8 mouse cellular contexts compared by ENCODE assay signal in the genomic region with DNA sequence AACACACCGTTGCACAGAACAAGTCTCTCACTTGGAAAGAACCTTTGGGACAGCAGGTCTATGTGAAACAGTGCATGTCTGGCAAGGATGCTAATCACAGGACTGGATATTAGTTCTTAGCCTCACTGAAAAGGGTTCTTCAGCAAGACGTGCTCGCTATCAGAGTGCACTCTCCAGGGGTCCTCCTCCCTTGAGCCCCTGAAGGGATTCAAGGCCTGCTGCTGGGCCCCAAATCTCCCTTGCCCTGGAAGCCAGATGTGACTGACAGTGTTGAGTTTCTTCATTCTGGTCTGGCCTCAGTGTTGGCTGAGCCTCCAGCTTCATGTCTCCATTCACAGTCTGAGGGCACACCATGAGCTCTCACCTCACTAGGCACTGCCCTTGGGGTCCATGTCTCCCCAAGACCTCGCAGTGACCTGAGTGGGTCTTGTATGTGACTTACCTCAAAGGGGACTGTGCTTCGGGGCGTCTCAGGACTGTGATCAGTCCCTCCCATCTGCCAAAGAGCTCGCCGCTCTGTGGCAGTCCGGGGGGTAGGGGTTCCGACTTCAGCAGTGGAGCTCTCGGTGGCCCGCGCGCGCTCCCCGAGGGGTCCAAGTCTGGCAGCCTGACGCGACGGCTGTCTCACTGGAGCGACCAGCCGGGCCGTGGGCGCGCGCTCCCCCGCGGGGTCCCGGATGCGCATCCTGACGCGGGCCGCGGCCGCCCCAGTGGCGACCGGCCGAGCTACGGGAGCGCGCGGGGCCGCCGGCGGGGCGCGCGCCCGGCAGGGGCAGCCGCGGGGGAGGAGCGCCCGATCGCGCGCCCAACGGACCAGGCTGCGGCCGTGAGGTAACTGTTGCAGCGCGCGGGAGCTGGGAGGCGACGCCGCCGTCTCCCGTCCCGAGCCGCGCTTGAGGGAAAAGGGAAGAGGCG. TPM values are rescaled to one million over a fixed set of nuclear protein-coding genes. Genes with fewer than 3 reads are reported as not detected.
DNase-seq lines count a peak whose midpoint lies in the region; ATAC-seq and TF ChIP-seq lines count a peak whose summit lies in the region.

Pde3b (plus strand) TSS at position 861 of the 915 bp plus-strand sequence.

- no peak for TF ChIP-seq CTCF in C2C12 (IDR thresholded peaks at IDR 0.05; ENCODE audit: control insufficient read depth, insufficient read depth, insufficient read length)
- TF ChIP-seq CTCF in embryonic fibroblast, embryonic 13.5 days (IDR thresholded peaks at IDR 0.05; ENCODE audit: borderline replicate concordance, insufficient read depth, low read length), result no peak
- no peak for TF ChIP-seq CTCF in kidney, postnatal 0 days (IDR thresholded peaks at IDR 0.05; ENCODE audit: low read depth)

- H3K27me3 ChIP-seq in C2C12 (ENCODE audit: control insufficient read depth, insufficient read depth, insufficient read length) (no peaks in the 10 kb centered on the region), myocyte (ENCODE audit: control insufficient read depth, insufficient read depth, insufficient read length) (no peaks in the 10 kb centered on the region)
- H3K27me3 ChIP-seq in heart, embryonic 13.5 days (replicated peaks), result no peaks in the 10 kb centered on the region
- H3K27me3 ChIP-seq in kidney, postnatal 0 days (ENCODE audit: insufficient read depth, low read length), result no peaks in the 10 kb centered on the region
- H3K27me3 ChIP-seq in liver, embryonic 12.5 days (replicated peaks), result peaks cover 27% of the 10 kb centered on the region
- H3K27me3 ChIP-seq in stomach, embryonic 16.5 days (ENCODE audit: control insufficient read depth, insufficient read depth, low read length), result no peaks in the 10 kb centered on the region

- H3ac ChIP-seq in C2C12 (ENCODE audit: control insufficient read depth, insufficient read length, low read depth), result peak within 1 kb of the TSS; percentile 81
- H3ac ChIP-seq in myocyte (ENCODE audit: control insufficient read depth, insufficient read length), result peak within 1 kb of the TSS; percentile 98

- 2% methylated on average over 52 of the region's 70 CpGs for WGBS in heart, embryonic 13.5 days
- 2% methylated on average over 59 of the region's 70 CpGs for WGBS in kidney, postnatal 0 days
- WGBS in liver, embryonic 12.5 days (ENCODE audit: insufficient replicate concordance), result 2% methylated on average over 67 of the region's 70 CpGs
- WGBS in stomach, embryonic 16.5 days, result 3% methylated on average over 66 of the region's 70 CpGs

- TF ChIP-seq POLR2A in embryonic fibroblast, embryonic 13.5 days (IDR thresholded peaks at IDR 0.05; ENCODE audit: low read depth, low read length), result no peak
- peak; percentile 86 for TF ChIP-seq POLR2A in myocyte (IDR thresholded peaks at IDR 0.05; ENCODE audit: insufficient read length, low read depth)

- H3K79me2 ChIP-seq in C2C12 (ENCODE audit: control insufficient read depth, insufficient read depth) (no peaks in the 10 kb centered on the region), myocyte (ENCODE audit: control insufficient read depth, insufficient read depth) (peaks cover 21% of the 10 kb centered on the region)

- H3K27ac ChIP-seq in embryonic fibroblast, embryonic 13.5 days (ENCODE audit: insufficient read depth, low read length), result no peak within 1 kb of the TSS
- H3K27ac ChIP-seq in heart, embryonic 13.5 days (replicated peaks), result peak within 1 kb of the TSS; percentile 81
- H3K27ac ChIP-seq in kidney, postnatal 0 days, result peak within 1 kb of the TSS; percentile 68
- peak within 1 kb of the TSS; percentile 69 for H3K27ac ChIP-seq in liver, embryonic 12.5 days
- H3K27ac ChIP-seq in stomach, embryonic 16.5 days (ENCODE audit: low read length), result peak within 1 kb of the TSS; percentile 80

- H3K9me3 ChIP-seq in heart, embryonic 13.5 days, result no peaks in the 10 kb centered on the region
- H3K9me3 ChIP-seq in kidney, postnatal 0 days (replicated peaks; ENCODE audit: low read length), result no peaks in the 10 kb centered on the region
- H3K9me3 ChIP-seq in liver, embryonic 12.5 days (replicated peaks), result no peaks in the 10 kb centered on the region
- H3K9me3 ChIP-seq in stomach, embryonic 16.5 days (replicated peaks; ENCODE audit: control insufficient read depth, low read length), result no peaks in the 10 kb centered on the region

- peak; percentile 75 for ATAC-seq in heart, embryonic 13.5 days (ENCODE audit: extremely low read depth, insufficient number of reproducible peaks, low FRiP score, low TSS enrichment)
- ATAC-seq in kidney, postnatal 0 days (replicated peaks; ENCODE audit: low FRiP score, low read depth), result peak; percentile 80
- peak; percentile 81 for ATAC-seq in liver, embryonic 12.5 days
- ATAC-seq in stomach, embryonic 16.5 days (ENCODE audit: insufficient read depth, low FRiP score), result peak; percentile 87

- H3K4me2 ChIP-seq in heart, embryonic 13.5 days, result peak within 1 kb of the TSS; percentile 80
- H3K4me2 ChIP-seq in kidney, postnatal 0 days (ENCODE audit: low read length), result peak within 1 kb of the TSS; percentile 99
- H3K4me2 ChIP-seq in liver, embryonic 12.5 days, result peak within 1 kb of the TSS; percentile 96
- H3K4me2 ChIP-seq in myocyte (ENCODE audit: low read depth), result peak within 1 kb of the TSS; percentile 75
- peak within 1 kb of the TSS; percentile 91 for H3K4me2 ChIP-seq in stomach, embryonic 16.5 days (ENCODE audit: low read depth, low read length)

- H3K4me3 ChIP-seq in C2C12 (ENCODE audit: insufficient read depth, poor library complexity, severe bottlenecking), result peak within 1 kb of the TSS; percentile 34
- H3K4me3 ChIP-seq in embryonic fibroblast, embryonic 13.5 days (ENCODE audit: insufficient read depth, low read length), result peak within 1 kb of the TSS; percentile 61
- H3K4me3 ChIP-seq in heart, embryonic 13.5 days, result peak within 1 kb of the TSS; percentile 93
- peak within 1 kb of the TSS; percentile 87 for H3K4me3 ChIP-seq in kidney, postnatal 0 days (replicated peaks; ENCODE audit: low read depth, low read length)
- H3K4me3 ChIP-seq in liver, embryonic 12.5 days, result peak within 1 kb of the TSS; percentile 77
- H3K4me3 ChIP-seq in myocyte, result peak within 1 kb of the TSS; percentile 49
- H3K4me3 ChIP-seq in stomach, embryonic 16.5 days (replicated peaks; ENCODE audit: low read length), result peak within 1 kb of the TSS; percentile 84

- H3K4me1 ChIP-seq in embryonic fibroblast, embryonic 13.5 days (ENCODE audit: control insufficient read depth, insufficient read depth, low read length), result no peaks in the 10 kb centered on the region
- peaks cover 18% of the 10 kb centered on the region for H3K4me1 ChIP-seq in heart, embryonic 13.5 days
- H3K4me1 ChIP-seq in kidney, postnatal 0 days (replicated peaks; ENCODE audit: insufficient read depth, low read length), result 0 out of 2 replicates have a peak, but pooled peaks cover 2% of the 10 kb centered on the region
- H3K4me1 ChIP-seq in liver, embryonic 12.5 days, result peaks cover 19% of the 10 kb centered on the region; the same call in 1 of the 2 replicates
- H3K4me1 ChIP-seq in stomach, embryonic 16.5 days (ENCODE audit: control insufficient read depth, insufficient read depth, low read length), result no peaks in the 10 kb centered on the region; the same call in 1 of the 2 replicates

- no peaks in the 10 kb centered on the region for H3K36me3 ChIP-seq in C2C12 (ENCODE audit: control insufficient read depth, insufficient read depth)
- H3K36me3 ChIP-seq in heart, embryonic 13.5 days, result no peaks in the 10 kb centered on the region
- no peaks in the 10 kb centered on the region for H3K36me3 ChIP-seq in kidney, postnatal 0 days (ENCODE audit: insufficient read depth, low read length)
- no peaks in the 10 kb centered on the region for H3K36me3 ChIP-seq in liver, embryonic 12.5 days
- no peaks in the 10 kb centered on the region for H3K36me3 ChIP-seq in myocyte (ENCODE audit: control insufficient read depth, insufficient read depth)
- no peaks in the 10 kb centered on the region for H3K36me3 ChIP-seq in stomach, embryonic 16.5 days (ENCODE audit: control insufficient read depth, insufficient read depth, low read length)

- peak; percentile 73 to 79 for DNase-seq in adrenal gland, postnatal 36 days
- DNase-seq in kidney, postnatal 0 days (ENCODE audit: low spot score), result peak; percentile 61

- H3K79me3 ChIP-seq in C2C12 (ENCODE audit: low read depth), result no peaks in the 10 kb centered on the region

- peak within 1 kb of the TSS; percentile 95 for H3K9ac ChIP-seq in heart, embryonic 13.5 days
- peak within 1 kb of the TSS; percentile 82 for H3K9ac ChIP-seq in kidney, postnatal 0 days (ENCODE audit: low read depth, low read length)
- H3K9ac ChIP-seq in liver, embryonic 12.5 days, result peak within 1 kb of the TSS; percentile 81
- H3K9ac ChIP-seq in stomach, embryonic 16.5 days (ENCODE audit: low read length), result peak within 1 kb of the TSS; percentile 87

TF ChIP-seq in C2C12, 6 proteins besides CTCF, POLR2A, EP300 and RAD21:
- no peak for TF ChIP-seq MYOD1 (IDR thresholded peaks at IDR 0.05; ENCODE audit: control insufficient read depth, insufficient read length, low read depth)
TF ChIP-seq in C2C12: peak in this region for 0.

TF ChIP-seq in myocyte, 11 proteins besides CTCF, POLR2A, EP300 and RAD21:
- peak; percentile 59 for TF ChIP-seq POLR2AphosphoS2 (IDR thresholded peaks at IDR 0.05; ENCODE audit: insufficient read length, low read depth)
- TF ChIP-seq CEBPB (IDR thresholded peaks at IDR 0.05; ENCODE audit: insufficient read depth, poor library complexity, severe bottlenecking), result no peak
- TF ChIP-seq E2F4 (IDR thresholded peaks at IDR 0.05; ENCODE audit: insufficient read depth), result no peak
- no peak for TF ChIP-seq MAX (IDR thresholded peaks at IDR 0.05; ENCODE audit: low read depth)
- no peak for TF ChIP-seq MYOD1 (IDR thresholded peaks at IDR 0.05; ENCODE audit: control insufficient read depth in 1 of 3, insufficient read length in 2 of 3, low read depth in 2 of 3)

RNA-seq across cellular contexts. Expression of gene Pde3b, which starts in this region (rescaled TPM):
- polyA plus RNA-seq in C2C12 (2012; fragmentation: generic; extraction: Trizol), result 2.1 TPM
- total RNA-seq in adrenal gland, postnatal 36 days (2021), result 10 to 100 TPM; 40.6 to 45.9 TPM
- polyA plus RNA-seq in embryonic fibroblast, embryonic 13.5 days (2011; ENCODE audit: insufficient read length, low read depth, missing spikeins), result 10.3 and 14.7 TPM in 2 replicates
- polyA plus RNA-seq in heart, embryonic 13.5 days (2015; fragmentation: Nextera tagmentation; extraction: Ambion mirVana), result 3.2 and 4.0 TPM in 2 replicates
- 3.2 and 4.2 TPM in 2 replicates for polyA plus RNA-seq in kidney, postnatal 0 days (2015; fragmentation: Nextera tagmentation; extraction: Ambion mirVana)
- 5.1 and 5.2 TPM in 2 replicates for polyA plus RNA-seq in liver, embryonic 12.5 days (2016; fragmentation: Nextera tagmentation; extraction: Ambion mirVana)
- polyA plus RNA-seq in myocyte (2012; fragmentation: generic; extraction: Trizol), result 3.3 TPM
- 2.6 and 3.5 TPM in 2 replicates for polyA plus RNA-seq in stomach, embryonic 16.5 days (2015; fragmentation: Nextera tagmentation; extraction: Ambion mirVana)

Comparison
In these comparisons a context has a peak if more than half of its experiments do, and no peak if none do; other contexts are left out.
1. H3K4me3 ChIP-seq: peak in every context shown above with its lines; median percentile 93 in heart, embryonic 13.5 days; 87 in kidney, postnatal 0 days; 84 in stomach, embryonic 16.5 days; 77 in liver, embryonic 12.5 days; 61 in embryonic fibroblast, embryonic 13.5 days; 49 in myocyte; 34 in C2C12.